Mouse (Mus musculus) T-cell, adult 2 months (primary cell): ENCODE data around the gene Tmem262.

Source experiments
- DNase-seq: peaks from one replicate; pipeline ENCODE4 v3.0.0; 2022; ENCODE audit warnings: low spot score

Gene Tmem262

DNA sequence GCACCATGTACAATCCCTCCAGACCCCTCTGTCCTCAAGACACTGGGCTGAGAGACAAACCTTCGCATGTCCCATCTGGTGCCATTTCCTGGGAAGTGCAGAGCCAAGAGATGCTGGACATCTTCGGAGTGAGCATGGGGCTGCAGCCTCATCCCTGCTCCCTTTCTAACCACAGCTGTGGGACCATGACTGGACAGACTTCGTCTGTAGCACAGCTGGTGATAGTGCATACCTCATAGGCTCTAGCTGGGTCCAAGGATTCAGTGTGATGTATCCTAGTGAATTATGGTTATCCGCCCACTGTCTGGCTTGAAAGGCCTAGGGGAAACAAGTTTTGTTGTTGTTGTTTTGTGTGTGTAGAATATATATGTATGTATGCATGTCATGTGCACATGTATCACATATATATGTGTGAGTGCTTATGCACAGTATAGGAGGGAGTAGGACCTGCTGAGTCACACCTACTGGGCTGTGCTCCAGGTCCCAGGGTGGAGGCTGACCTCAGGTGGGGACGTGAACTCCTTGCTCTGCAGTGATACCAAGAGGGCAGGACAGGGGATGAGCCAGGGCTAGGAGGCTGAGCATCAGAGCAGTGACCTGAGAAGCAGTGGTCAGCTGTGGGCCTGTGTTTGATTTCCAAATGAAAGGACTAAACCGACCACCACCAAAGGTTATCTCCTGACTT, 22.5 kb downstream of the Tmem262 start:
- DNase-seq: no peak

DNA sequence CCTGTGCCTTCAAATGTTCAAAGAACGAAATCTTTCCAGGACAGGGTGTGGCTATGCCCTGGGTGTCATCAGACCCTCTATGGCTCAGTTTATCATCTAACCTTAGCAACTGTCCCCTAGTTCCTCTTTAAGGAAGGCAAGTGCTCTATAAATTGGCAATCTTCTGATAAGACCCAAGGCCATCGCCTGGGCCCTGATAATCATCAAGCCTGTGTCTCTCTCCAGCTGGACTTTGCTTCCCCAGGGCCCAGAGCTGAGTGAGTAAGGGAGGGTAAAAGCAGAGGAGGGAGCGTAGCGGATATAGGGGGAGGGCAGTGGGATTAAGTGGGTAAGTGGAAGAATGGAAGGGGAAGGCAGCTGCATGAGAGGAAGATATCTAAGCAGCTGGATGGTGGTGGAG, 24.6 kb downstream of the Tmem262 start:
- DNase-seq: no peak

DNA sequence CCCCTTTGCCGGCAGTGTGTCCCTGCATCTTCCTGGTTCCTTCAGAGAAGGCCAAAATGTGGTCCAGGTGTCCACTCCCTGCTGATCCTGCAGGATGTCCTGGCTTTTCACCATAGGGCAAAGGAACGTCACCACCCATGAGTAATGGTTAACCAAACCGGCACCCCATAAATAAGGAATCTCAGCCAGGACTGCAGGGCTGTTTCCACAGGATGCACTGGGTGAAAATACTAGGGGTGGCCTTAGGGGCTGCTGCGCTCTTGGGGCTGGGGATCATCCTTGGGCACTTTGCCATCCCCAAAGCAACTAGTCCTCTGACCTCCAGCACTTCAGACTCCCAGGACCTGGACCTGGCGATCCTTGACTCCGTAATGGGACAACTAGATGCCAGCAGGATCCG, 25.8 kb downstream of the Tmem262 start, which contains the start of gene Naaladl1:
Gene Naaladl1, plus strand, starts transcription at position 197 of the 400 bp plus-strand sequence.
- no peak for DNase-seq

DNA sequence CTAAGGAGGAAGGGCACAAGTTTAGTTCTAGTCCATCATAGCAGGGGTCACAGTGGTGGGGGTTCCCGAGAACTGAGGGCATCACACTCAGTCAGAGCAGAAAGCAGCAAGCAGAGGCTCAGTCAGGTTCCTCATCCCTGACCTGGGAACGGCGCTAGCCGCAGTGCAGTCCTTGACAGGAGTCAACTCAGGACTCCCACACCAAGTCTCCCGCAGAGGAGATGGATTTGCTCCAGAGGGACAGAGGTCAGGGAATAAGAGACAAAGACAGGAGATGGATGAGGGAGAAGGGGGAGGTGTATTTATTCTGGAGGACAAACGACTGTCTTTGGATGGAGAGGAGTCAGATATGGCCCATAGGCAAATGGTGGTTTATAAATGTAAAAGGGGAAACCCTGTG, 33.3 kb downstream of the Tmem262 start:
- no peak for DNase-seq

DNA sequence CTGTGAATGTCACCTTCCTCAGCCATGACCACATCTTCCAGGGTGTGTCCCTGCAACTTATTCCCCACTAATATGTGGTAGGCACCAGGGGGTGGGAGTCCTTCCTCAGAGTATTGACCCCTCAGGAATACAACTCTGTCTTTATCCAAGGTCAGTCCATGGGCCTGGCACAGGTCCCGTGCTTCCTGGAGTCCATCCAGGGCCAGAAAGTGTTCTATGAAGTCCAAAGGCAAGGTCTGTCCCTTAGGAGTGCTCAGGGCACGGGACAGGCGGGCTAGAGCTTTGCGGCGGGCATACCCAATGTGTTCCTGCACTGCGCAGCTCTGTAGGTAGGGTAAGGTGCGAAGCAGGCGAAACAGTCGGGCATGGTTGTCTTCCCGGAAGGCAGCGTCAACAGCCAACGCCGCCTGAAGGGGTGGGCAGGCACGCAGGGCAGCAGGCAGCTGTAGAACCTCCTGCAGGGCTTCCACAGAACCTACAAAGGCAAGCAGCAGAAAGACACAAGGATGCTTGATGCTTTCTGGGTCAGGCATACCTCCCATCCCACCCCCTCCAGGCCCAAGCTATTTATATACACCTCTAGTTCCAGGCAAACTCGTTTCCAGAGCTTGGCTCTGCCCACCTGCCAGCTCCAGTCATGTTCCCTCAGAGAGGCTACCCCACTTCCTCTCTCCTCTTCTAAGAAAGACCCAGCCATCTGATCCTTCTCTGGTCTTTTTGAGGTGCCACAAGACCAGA, 36.4 kb downstream of the Tmem262 start:
- no peak for DNase-seq

DNA sequence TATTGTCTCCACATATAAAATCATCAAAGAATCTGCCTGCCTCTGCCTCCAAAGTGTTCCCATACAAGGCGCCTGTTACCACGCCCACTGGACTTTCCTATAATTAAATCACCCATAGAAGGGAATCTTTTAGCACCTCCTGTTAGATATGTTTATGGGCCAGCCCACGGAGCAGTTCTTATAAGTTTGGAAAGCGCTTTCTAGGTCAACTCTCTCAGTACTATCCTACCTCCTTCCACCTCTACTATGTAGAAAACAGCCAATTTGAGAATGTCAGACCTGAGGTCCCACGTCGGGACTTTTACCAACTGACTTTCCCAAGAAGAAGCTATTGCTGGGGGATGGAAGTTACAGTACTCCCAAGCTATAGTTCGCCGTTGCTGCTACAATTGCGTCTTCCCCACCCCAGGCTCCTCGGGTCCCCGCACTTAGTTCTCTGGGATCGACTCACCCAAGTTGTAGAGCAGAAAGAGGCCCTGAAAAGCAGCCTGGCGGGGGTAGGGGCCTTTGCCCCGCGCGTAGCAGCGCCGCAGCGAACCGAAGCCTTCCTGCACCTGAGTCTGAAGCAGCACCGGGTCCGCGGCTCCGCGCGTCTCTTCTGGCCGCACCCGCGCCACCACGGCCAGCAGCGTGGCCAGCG, 37.6 kb downstream of the Tmem262 start:
- no peak for DNase-seq

DNA sequence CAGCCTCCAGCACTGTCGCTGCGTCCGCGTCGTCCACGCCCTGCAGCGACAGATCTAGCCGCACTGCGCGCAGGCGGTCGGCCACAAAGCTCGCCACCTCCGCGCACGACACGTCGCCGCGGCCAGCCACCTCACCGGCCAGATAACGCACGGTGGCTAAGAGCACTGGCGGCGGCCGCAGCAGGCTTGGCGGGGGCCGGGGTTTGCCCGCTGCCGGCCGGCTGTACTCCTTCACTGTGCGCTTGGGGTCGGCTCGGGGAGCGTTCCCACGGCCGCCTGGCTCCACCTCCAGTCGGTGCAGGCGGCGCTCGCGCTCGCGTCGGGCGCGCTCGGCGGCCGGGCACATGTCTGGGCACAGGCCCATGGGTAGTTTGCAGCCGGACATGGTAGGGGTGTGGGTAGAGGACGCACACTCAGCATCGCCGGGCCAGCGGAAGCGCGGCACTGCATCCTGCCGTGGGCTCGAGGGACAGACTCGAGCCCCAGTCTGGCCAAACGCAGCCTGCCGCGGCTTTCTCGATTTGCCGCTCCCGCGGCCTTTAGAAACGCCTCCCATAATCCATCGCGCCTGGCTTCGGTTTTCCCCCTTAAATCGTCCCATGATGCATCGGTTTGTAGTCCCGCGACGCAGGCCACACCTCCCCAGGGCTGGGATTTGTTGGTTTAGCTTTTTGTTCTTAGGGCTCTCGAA, 38.3 kb downstream of the Tmem262 start, which contains the start of gene Sac3d1:
Gene Sac3d1, minus strand, starts transcription at position 665 of the 691 bp plus-strand sequence.
- DNase-seq: peak; percentile 88

DNA sequence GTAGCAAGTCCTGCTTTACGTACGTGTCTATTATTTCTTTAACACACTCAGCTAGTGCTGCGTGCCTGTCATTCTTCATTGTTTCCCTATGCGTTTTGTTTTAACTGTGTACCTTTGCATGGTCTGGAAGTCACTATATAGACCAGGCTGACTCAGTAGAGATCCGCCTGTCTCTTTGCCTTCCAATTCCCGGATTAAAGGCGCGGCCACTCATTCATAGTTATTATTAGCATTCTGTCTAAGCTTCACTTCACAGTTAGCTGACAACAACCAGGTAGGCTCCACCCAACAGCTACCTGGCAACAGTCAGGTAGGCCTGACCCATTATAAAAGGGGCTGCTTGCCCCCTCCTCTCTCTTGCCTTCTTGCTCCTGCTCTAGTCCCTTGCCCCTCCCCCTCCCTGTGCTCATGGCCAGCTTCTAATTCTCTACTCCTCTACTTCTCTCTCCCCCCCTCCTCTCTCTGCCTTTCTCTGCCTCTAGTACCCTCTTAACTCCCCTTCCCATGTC, 38.9 kb downstream of the Tmem262 start:
- no peak for DNase-seq

DNA sequence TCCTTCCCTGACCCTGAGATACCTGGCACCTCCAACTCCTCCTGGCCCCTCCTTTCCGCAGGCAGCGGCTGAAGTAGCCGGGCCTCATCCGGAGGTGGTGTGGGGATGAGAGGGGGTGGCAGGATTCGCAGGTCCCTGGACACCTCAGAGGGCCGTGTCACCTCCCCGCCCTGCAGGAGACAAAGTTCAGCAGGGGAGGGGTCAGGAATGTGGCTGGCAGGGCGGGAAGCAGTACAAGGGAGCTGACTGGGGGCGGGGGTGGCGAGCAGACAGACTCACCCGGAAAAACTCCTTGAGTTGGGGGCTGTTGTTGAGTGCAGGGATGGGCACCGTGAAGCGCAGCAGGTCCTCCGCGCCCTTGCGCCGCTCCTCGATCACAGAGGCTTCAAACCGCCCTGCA, 41.9 kb downstream of the Tmem262 start:
- no peak for DNase-seq

DNA sequence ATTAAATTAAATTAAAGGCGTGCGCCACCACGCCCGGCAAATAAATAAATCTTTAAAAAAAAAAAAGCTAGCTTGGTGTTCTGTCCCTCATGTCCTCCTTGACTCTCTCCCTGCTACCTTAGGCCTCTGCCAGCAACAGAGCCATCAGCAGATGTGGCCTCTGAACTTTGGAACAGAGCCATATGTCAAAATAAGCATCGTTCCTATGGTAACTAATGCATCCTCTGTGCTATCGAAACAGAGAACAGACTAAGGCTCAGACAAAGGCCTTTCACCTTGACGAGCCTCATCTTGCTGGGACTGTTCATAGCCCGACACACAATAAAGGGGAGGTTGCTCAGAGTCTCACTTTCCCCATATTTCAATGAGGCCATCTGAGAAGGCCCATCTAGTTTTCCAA, 43.5 kb downstream of the Tmem262 start:
- no peak for DNase-seq

DNA sequence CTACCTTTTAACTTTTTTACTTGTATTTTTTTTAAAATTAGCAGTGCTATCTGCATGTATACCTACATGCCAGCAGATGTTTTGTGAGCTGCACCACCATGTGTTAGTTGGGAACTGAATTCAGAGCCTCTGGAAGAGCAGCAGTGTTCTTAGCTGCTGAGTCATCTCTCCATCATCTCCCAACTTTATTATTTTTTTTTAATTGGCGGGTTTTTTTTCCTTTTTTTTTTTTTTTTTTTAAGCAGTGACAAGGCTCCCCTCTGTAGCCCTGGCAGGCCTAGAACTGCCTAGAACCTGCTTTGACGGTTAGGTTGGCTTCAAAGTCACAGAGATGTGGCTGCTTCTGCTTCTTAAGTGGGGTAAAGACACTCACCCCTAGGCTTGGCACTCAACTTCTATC, 45.1 kb downstream of the Tmem262 start:
- no peak for DNase-seq

DNA sequence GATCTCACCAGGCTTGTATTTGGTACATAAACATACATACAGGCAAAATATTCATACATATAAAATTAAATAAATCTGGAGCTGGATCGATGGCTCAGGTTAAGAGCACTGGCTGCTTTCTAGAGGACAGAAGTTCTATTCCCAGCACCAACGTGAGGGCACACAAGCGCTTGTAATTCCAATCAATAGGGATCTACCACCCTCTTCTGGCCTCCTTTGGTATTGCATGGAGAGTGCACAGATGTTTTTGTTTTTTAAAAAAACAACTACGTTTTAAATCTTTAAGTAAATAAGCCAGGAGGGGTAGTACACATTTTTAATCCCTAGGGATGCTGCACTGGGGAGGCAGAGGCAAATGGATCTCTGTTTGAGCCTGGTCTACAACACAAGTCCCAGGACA, 46.5 kb downstream of the Tmem262 start:
- DNase-seq: peak; percentile 60

DNA sequence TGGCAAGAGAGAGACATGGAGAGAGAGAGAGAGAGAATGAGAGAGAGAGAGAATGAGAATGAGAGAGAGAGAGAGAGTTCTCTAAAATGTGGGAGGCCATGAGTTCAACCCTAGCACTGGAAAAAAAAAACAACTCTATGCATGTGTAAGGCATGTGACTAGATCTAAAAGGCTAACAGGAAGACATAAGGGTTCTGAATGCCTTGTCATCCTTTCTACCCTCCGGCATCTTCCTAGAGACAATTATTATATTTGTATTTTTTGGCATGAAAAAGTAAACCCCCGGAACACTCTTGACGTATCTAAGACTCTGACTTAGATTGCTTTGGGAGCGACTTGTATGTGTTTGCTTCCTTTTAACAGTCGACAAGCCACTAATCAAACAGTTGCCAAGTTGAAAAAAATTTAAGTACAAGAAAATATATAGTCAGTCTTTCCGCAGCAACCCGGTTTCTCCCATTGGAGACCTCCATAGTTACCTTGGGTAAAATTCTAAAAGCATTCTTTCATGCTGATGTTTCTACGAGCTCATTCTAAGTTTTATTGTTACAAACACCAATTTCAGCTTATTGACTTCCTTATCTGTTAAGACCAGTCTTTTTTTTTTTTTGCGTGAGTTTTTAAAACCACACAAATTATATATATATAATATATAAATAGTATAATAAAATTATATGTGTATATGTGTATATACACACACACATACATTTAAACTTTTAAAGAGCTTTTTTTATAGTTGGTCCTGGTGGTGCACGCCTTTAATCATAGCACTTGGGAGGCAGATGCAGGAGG, 47.2 kb downstream of the Tmem262 start:
- DNase-seq: no peak

DNA sequence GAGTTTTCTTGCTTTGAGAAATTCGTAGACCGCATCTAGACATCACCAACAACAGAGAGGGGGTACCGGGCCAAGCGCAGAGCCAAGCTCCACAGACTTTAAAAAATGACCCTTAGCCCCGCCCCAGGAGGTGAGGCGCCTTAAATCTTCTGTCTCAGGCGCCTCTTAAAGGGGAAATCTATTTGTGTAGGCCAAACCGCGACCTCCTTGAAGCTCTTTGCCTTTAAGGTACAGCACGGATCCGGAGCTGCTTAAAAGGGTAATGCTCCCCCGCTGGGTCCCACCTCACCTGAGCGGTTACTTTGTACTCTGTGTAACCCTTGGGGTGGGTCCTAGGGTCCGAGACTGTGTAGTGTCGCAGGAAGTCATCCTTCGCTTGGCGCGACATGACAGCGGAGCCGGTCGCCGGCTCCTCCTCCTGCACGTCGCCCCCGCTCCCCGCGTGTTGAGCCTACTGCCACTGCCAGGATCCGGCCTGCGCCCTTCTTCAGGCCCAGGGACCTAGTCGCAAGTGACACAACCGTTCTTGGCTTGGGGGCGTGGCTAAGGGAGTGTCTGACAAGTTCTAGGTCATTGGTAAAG, 48.0 kb downstream of the Tmem262 start, which contains the start of gene Snx15:
Gene Snx15, minus strand, starts transcription at position 545 of the 582 bp plus-strand sequence.
- peak; percentile 98 for DNase-seq
